Comparison of ENCODE assay signal across 8 mouse cellular contexts in genomic region chr17:28800671-28801412, GRCm38 (mm10). TPM values are rescaled to one million over a fixed set of nuclear protein-coding genes. Genes with fewer than 3 reads are reported as not detected.
A peak's percentile ranks its signal among the peaks of the same experiment; 100 is the strongest.
DNase-seq lines count a peak whose midpoint lies in the region; ATAC-seq lines count a peak whose summit lies in the region.

Gene Brpf3, plus strand, starts transcription at chr17:28801090.

- H3K4me2 ChIP-seq in intestine, embryonic 16.5 days (ENCODE audit: low read depth, low read length), result peak within 1 kb of the TSS; percentile 99

- peak within 1 kb of the TSS; percentile 98 for H3K9ac ChIP-seq in intestine, embryonic 16.5 days (ENCODE audit: low read depth, low read length)

- peaks cover under 1% of the 10 kb centered on the region; the same call in 1 of the 2 replicates for H3K36me3 ChIP-seq in intestine, embryonic 16.5 days (ENCODE audit: control insufficient read depth, insufficient read depth, low read length)
- peaks cover 18% of the 10 kb centered on the region for H3K36me3 ChIP-seq in midbrain, embryonic 10.5 days

- H3K27ac ChIP-seq in intestine, embryonic 16.5 days (ENCODE audit: low read length), result peak within 1 kb of the TSS; percentile 95
- H3K27ac ChIP-seq in midbrain, embryonic 10.5 days (replicated peaks), result peak within 1 kb of the TSS; percentile 100

- WGBS in intestine, embryonic 16.5 days, result under 1% methylated on average over 61 of the region's 99 CpGs
- WGBS in midbrain, embryonic 10.5 days, result 2% methylated on average over 81 of the region's 99 CpGs

- intact Hi-C loops in left cerebral cortex, postnatal 36 days (cut with DNase I), result loop anchor here (1.0 to 5.0 kb wide), 2 partner anchors 39 to 110 kb away; partner anchors contain the start of gene Mapk14

- peaks cover 13% of the 10 kb centered on the region for H3K4me1 ChIP-seq in intestine, embryonic 16.5 days (ENCODE audit: control insufficient read depth, insufficient read depth, low read length)
- H3K4me1 ChIP-seq in midbrain, embryonic 10.5 days, result peaks cover 34% of the 10 kb centered on the region

- no peaks in the 10 kb centered on the region for H3K27me3 ChIP-seq in intestine, embryonic 16.5 days (replicated peaks; ENCODE audit: control insufficient read depth, insufficient read depth, low read length)
- H3K27me3 ChIP-seq in midbrain, embryonic 10.5 days (ENCODE audit: low read depth, poor library complexity, severe bottlenecking), result no peaks in the 10 kb centered on the region

- H3K4me3 ChIP-seq in intestine, embryonic 16.5 days (ENCODE audit: low read length), result peak within 1 kb of the TSS; percentile 75
- peak within 1 kb of the TSS; percentile 88 for H3K4me3 ChIP-seq in midbrain, embryonic 10.5 days

- no peaks in the 10 kb centered on the region for H3K9me3 ChIP-seq in intestine, embryonic 16.5 days (ENCODE audit: control insufficient read depth, low read length)
- H3K9me3 ChIP-seq in midbrain, embryonic 10.5 days (replicated peaks), result no peaks in the 10 kb centered on the region

- peak; percentile 76 for ATAC-seq in intestine, embryonic 16.5 days

- peak; percentile 90 to 96 for DNase-seq in adrenal gland, adult (ENCODE audit: inconsistent age in 2 of 2, low spot score in 1 of 2)
- peak; percentile 85 for DNase-seq in embryo, embryonic 9.5 days (ENCODE audit: extremely low spot score)
- DNase-seq in gastrocnemius, postnatal 4 days (ENCODE audit: low spot score in 2 of 2), result peak; percentile 73 to 84
- DNase-seq in left cerebral cortex, postnatal 36 days (ENCODE audit: low spot score in 2 of 2), result peak; percentile 74 to 83
- DNase-seq in midbrain, embryonic 10.5 days (ENCODE audit: low spot score), result peak; percentile 84
- DNase-seq in right cerebral cortex, postnatal 36 days (ENCODE audit: low spot score in 2 of 2), result peak; percentile 27 to 50
- peak; percentile 89 for DNase-seq in yolk sac, embryonic 10.5 days (ENCODE audit: low spot score)

RNA-seq across cellular contexts. Expression of gene Brpf3, which starts in this region (rescaled TPM):
- 10 to 100 TPM; 23.1 to 24.6 TPM for total RNA-seq in gastrocnemius, postnatal 4 days (2021)
- polyA plus RNA-seq in intestine, embryonic 16.5 days (2015; fragmentation: Nextera tagmentation; extraction: Ambion mirVana), result 16.6 and 21.4 TPM in 2 replicates
- 10 to 100 TPM; 44.2 to 54.7 TPM for total RNA-seq in left cerebral cortex, postnatal 36 days (2021)
- polyA plus RNA-seq in midbrain, embryonic 10.5 days (2016; fragmentation: Nextera tagmentation; extraction: Ambion mirVana), result 8.3 and 9.1 TPM in 2 replicates

Comparison
In these comparisons a context has a peak if more than half of its experiments do, and no peak if none do; other contexts are left out.
1. Peak in every context shown above with its lines: DNase-seq, ATAC-seq, H3K4me3 ChIP-seq and H3K27ac ChIP-seq.
2. DNase-seq: peak in every context shown above with its lines; median percentile 93 in adrenal gland, adult; 89 in yolk sac, embryonic 10.5 days; 85 in embryo, embryonic 9.5 days; 84 in midbrain, embryonic 10.5 days; 78 in gastrocnemius, postnatal 4 days; 78 in left cerebral cortex, postnatal 36 days; 38 in right cerebral cortex, postnatal 36 days.